Mouse (Mus musculus): Measurements from ENCODE around the gene Akip1. TPM values are rescaled to one million over a fixed set of nuclear protein-coding genes. Genes with fewer than 3 reads are reported as not detected.

Akip1 gene
- total and polyA plus RNA-seq, 3 experiments = 15.6 to 23.3 (median 16.3) TPM

DNA sequence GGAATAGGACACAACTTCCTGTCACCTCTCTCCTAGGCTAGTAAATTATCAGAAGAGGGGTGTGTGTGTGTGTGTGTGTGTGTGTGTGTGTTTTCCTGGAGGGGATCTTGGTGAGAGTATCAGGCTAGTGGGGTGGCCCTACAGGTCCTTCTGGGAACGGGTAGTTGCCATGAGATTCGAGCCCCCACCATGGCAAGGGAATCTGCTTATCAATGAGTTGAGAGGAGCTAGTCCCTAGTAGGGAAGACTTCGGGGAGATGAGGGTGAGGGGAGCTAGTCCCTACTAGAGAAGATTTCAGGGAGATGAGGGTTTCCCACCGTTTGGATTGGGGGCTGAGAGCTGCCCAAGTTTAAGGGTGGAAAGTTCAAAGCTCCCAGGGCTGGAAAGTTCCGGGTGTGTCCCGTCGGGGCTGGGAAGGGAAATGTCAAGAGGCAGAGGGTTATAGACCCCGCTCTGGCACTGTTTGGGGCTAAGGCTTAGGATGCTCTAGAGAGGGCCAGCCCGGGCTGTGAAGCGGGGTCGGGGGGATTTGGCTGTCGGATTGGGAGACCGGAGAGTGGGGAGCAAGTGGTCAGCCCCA lies 48.0 kb downstream of the Akip1 start:
- peaks cover 41% of the 10 kb centered on the region for H3K36me3 ChIP-seq (replicated peaks)
- H3K9me3 ChIP-seq (replicated peaks) = no peaks in the 10 kb centered on the region
- no peaks in the 10 kb centered on the region for H3K27me3 ChIP-seq (ENCODE audit: insufficient read depth, low read length)
- H3K4me3 ChIP-seq (ENCODE audit: low read depth, low read length) = peak overlapping the region; percentile 93
- H3K4me1 ChIP-seq (ENCODE audit: insufficient read depth, low read depth, low read length) = peaks cover 66% of the 10 kb centered on the region
- DNase-seq (ENCODE audit: low spot score) = no peak
- peak; percentile 11; the same call in 1 of the 2 replicates for ATAC-seq (ENCODE audit: extremely low read depth, insufficient number of reproducible peaks, low FRiP score, poor library complexity, severe bottlenecking)
- TF ChIP-seq CTCF (IDR thresholded peaks at IDR 0.05; ENCODE audit: low read depth, low read length) (no peak), GATA2 (IDR thresholded peaks at IDR 0.05; ENCODE audit: borderline replicate concordance, low read depth, low read length) (no peak), GATA1 (IDR thresholded peaks at IDR 0.05; ENCODE audit: borderline replicate concordance, low read length) (no peak), TAL1 (conservative IDR thresholded peaks at IDR 0.05; ENCODE audit: low read depth, low read length) (no peak), POLR2AphosphoS5 (IDR thresholded peaks at IDR 0.05; ENCODE audit: insufficient replicate concordance, low read depth, low read length) (no peak)

DNA sequence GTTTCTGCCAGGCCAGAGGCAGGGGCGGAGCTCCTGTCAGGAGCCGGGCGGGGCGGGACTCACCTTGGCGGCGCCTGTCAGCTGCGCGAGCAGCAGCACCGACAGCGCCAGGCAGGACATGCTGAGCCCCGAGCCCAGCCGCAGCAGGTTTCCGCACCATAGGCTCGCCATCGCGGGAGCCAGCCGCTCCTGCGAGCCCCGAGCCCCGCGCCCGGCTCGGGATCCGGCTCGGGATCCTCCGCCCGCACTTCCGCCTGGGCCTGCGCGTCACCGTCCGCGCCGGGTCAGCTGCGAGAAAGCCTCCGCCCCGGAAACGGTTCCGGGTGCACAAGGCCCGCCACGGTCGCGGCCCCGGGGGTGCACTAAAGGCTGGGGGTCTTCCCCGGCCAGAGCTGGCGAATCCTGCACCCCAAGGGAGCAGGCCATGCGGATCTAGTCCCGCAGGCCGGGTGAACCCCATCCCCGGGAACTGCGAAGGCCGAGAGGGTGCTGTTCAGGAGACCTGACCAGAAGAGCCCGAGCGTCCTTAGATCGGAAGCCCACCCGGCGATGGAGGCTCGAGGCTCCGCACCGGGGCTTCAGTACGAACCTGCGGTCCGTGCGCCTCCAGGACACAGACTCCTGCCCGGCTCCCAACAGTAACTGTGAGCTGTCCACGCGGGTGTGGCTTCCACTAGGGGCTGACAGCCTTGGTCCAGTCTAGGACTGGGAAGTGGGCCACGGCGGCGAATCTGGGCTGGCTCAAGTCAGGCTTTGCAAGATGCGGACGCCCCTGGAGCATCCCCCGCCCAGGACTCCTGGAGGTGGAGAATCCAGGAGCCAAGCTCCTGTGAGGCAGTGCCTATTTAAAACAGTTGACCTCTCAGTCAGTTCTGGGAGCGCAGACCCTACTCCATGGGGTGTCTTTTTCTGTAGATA lies 48.8 kb downstream of the Akip1 start, which contains the start of gene Tmem9b:
Gene Tmem9b (minus strand): TSS at position 868 of the 918 bp plus-strand sequence.
- no peaks in the 10 kb centered on the region for H3K9me3 ChIP-seq (replicated peaks)
- H3K27me3 ChIP-seq (ENCODE audit: insufficient read depth, low read length) = no peaks in the 10 kb centered on the region
- H3K4me1 ChIP-seq (ENCODE audit: insufficient read depth, low read depth, low read length) = peaks cover 74% of the 10 kb centered on the region
- TF ChIP-seq TAL1 (conservative IDR thresholded peaks at IDR 0.05; ENCODE audit: low read depth, low read length) (no peak), CTCF (IDR thresholded peaks at IDR 0.05; ENCODE audit: low read depth, low read length) (no peak), GATA2 (IDR thresholded peaks at IDR 0.05; ENCODE audit: borderline replicate concordance, low read depth, low read length) (no peak), POLR2AphosphoS5 (IDR thresholded peaks at IDR 0.05; ENCODE audit: insufficient replicate concordance, low read depth, low read length) (no peak), GATA1 (IDR thresholded peaks at IDR 0.05; ENCODE audit: borderline replicate concordance, low read length) (no peak)
- peak within 1 kb of the TSS; percentile 93 for H3K4me3 ChIP-seq (ENCODE audit: low read depth, low read length)
- H3K36me3 ChIP-seq (replicated peaks) = peaks cover 34% of the 10 kb centered on the region
- peak; percentile 91 for DNase-seq (ENCODE audit: low spot score)
- ATAC-seq (ENCODE audit: extremely low read depth, insufficient number of reproducible peaks, low FRiP score, poor library complexity, severe bottlenecking) = peak; percentile 55

DNA sequence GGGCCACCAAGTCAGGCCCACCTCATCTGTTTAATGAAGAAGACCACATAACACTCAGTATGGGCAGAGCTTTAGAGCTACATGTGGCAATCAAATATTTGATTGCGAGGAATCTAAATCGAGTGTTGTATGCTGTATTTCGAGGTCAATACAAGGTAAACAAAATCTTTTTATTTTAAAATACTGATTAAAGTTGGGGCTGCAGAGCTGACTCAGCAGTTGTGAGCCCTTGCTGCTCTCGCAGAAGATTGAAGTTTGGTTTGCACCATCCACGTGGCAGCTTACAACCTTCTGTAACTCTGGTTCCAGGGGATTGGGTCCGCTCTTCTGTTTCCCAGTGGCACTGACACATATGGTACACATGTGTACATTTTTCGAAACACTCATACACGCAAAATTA lies 50.5 kb downstream of the Akip1 start:
- no peaks in the 10 kb centered on the region for H3K27me3 ChIP-seq (ENCODE audit: insufficient read depth, low read length)
- no peaks in the 10 kb centered on the region for H3K9me3 ChIP-seq (replicated peaks)
- ATAC-seq (ENCODE audit: extremely low read depth, insufficient number of reproducible peaks, low FRiP score, poor library complexity, severe bottlenecking) = no peak
- H3K4me3 ChIP-seq (ENCODE audit: low read depth, low read length) = no peak overlapping the region; the same call in 1 of the 2 replicates
- TF ChIP-seq POLR2AphosphoS5 (IDR thresholded peaks at IDR 0.05; ENCODE audit: insufficient replicate concordance, low read depth, low read length) (no peak), CTCF (IDR thresholded peaks at IDR 0.05; ENCODE audit: low read depth, low read length) (no peak), GATA1 (IDR thresholded peaks at IDR 0.05; ENCODE audit: borderline replicate concordance, low read length) (no peak), TAL1 (conservative IDR thresholded peaks at IDR 0.05; ENCODE audit: low read depth, low read length) (no peak), GATA2 (IDR thresholded peaks at IDR 0.05; ENCODE audit: borderline replicate concordance, low read depth, low read length) (no peak)
- H3K4me1 ChIP-seq (ENCODE audit: insufficient read depth, low read depth, low read length) = peaks cover 79% of the 10 kb centered on the region
- peaks cover 19% of the 10 kb centered on the region for H3K36me3 ChIP-seq (replicated peaks)
- no peak for DNase-seq (ENCODE audit: low spot score)

DNA sequence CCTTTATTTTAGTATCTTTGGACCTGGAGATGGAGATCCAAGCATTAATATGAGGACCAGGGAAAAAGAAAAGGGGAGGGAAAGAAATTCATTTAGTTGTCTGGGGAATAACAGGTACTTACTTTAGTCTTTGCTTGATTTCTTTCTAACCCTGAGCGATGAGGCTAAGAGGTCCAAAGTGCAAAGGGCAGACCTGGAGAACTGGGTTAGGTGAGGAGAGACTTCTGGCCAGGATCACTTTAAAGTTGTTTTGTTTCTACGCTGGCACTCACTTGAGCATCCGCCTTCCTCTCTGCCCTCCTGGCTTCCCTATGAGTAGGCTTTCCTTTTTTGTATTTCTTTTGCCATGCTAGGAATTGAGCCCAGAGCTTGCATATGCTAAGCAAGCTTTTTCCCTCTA lies 52.8 kb downstream of the Akip1 start:
- Histone ChIP-seq H3K4me1 (ENCODE audit: insufficient read depth, low read depth, low read length) (peaks cover 84% of the 10 kb centered on the region), H3K36me3 (replicated peaks) (peaks cover 8% of the 10 kb centered on the region), H3K4me3 (ENCODE audit: low read depth, low read length) (no peak overlapping the region; the same call in 1 of the 2 replicates), H3K27me3 (ENCODE audit: insufficient read depth, low read length) (no peaks in the 10 kb centered on the region), H3K9me3 (replicated peaks) (no peaks in the 10 kb centered on the region)
- ATAC-seq (ENCODE audit: extremely low read depth, insufficient number of reproducible peaks, low FRiP score, poor library complexity, severe bottlenecking) (no peak), DNase-seq (ENCODE audit: low spot score) (no peak)
- TF ChIP-seq POLR2AphosphoS5 (IDR thresholded peaks at IDR 0.05; ENCODE audit: insufficient replicate concordance, low read depth, low read length) = no peak
- TF ChIP-seq CTCF (IDR thresholded peaks at IDR 0.05; ENCODE audit: low read depth, low read length) = no peak
- TF ChIP-seq GATA2 (IDR thresholded peaks at IDR 0.05; ENCODE audit: borderline replicate concordance, low read depth, low read length) = no peak
- no peak for TF ChIP-seq GATA1 (IDR thresholded peaks at IDR 0.05; ENCODE audit: borderline replicate concordance, low read length)
- no peak for TF ChIP-seq TAL1 (conservative IDR thresholded peaks at IDR 0.05; ENCODE audit: low read depth, low read length)

Other genes with a start within 250 kb of the Akip1 start
- gene Trim66, start 195.6 kb upstream of the Akip1 start, total RNA-seq (2014; fragmentation: Nextera tagmentation) = not detected in 2 replicates
- gene Trim66, start 195.6 kb upstream of the Akip1 start, total RNA-seq (2017) = 0.17 and 0.49 TPM in 2 replicates
- gene Trim66, start 195.6 kb upstream of the Akip1 start, polyA plus RNA-seq (2012) = 0.02 TPM in 1 of 2 replicates, not detected in the other
- gene Rpl27a, start 184.5 kb upstream of the Akip1 start, total RNA-seq (2014; fragmentation: Nextera tagmentation) = 402 and 444 TPM in 2 replicates
- 833 and 1,086 TPM in 2 replicates for gene Rpl27a, start 184.5 kb upstream of the Akip1 start, total RNA-seq (2017)
- 9,138 and 9,366 TPM in 2 replicates for gene Rpl27a, start 184.5 kb upstream of the Akip1 start, polyA plus RNA-seq (2012)
- 0.92 and 39.5 TPM in 2 replicates for gene St5, start 85 bp upstream of the Akip1 start, total RNA-seq (2014; fragmentation: Nextera tagmentation)
- 0.23 and 0.49 TPM in 2 replicates for gene St5, start 85 bp upstream of the Akip1 start, total RNA-seq (2017)
- 0.07 TPM in 2 replicates for gene St5, start 85 bp upstream of the Akip1 start, polyA plus RNA-seq (2012)
- gene BC051019, start 20.2 kb downstream of the Akip1 start, total RNA-seq (2014; fragmentation: Nextera tagmentation) = not detected in 2 replicates
- gene BC051019, start 20.2 kb downstream of the Akip1 start, total RNA-seq (2017) = not detected in 2 replicates
- gene BC051019, start 20.2 kb downstream of the Akip1 start, polyA plus RNA-seq (2012) = not detected in 2 replicates
- not detected in 2 replicates for gene Ascl3, start 28.0 kb downstream of the Akip1 start, total RNA-seq (2014; fragmentation: Nextera tagmentation)
- not detected in 2 replicates for gene Ascl3, start 28.0 kb downstream of the Akip1 start, total RNA-seq (2017)
- not detected in 2 replicates for gene Ascl3, start 28.0 kb downstream of the Akip1 start, polyA plus RNA-seq (2012)
- 70.7 and 77.9 TPM in 2 replicates for gene Tmem9b, start 49.2 kb downstream of the Akip1 start, total RNA-seq (2014; fragmentation: Nextera tagmentation)
- 88.0 and 88.6 TPM in 2 replicates for gene Tmem9b, start 49.2 kb downstream of the Akip1 start, total RNA-seq (2017)
- 4.9 and 7.7 TPM in 2 replicates for gene Tmem9b, start 49.2 kb downstream of the Akip1 start, polyA plus RNA-seq (2012)
- not detected in 2 replicates for gene Nrip3, start 78.3 kb downstream of the Akip1 start, total RNA-seq (2014; fragmentation: Nextera tagmentation)
- 0.52 and 0.55 TPM in 2 replicates for gene Nrip3, start 78.3 kb downstream of the Akip1 start, total RNA-seq (2017)
- not detected in 2 replicates for gene Nrip3, start 78.3 kb downstream of the Akip1 start, polyA plus RNA-seq (2012)
- gene Scube2, start 162.0 kb downstream of the Akip1 start, total RNA-seq (2014; fragmentation: Nextera tagmentation) = 10.3 and 11.1 TPM in 2 replicates
- gene Scube2, start 162.0 kb downstream of the Akip1 start, total RNA-seq (2017) = 3.0 and 3.1 TPM in 2 replicates
- 0.20 TPM in 2 replicates for gene Scube2, start 162.0 kb downstream of the Akip1 start, polyA plus RNA-seq (2012)

Data from G1E (cell line).